Mouse (Mus musculus) lung, embryonic 16.5 days (tissue): ENCODE results near the gene Slc12a4. TPM values are rescaled to one million over a fixed set of nuclear protein-coding genes. Genes with fewer than 3 reads are reported as not detected.
"Not testable (repeated sequence)": the region's sequence is repeated elsewhere in the genome, so short reads cannot be mapped to it uniquely, and the experiment has no call there.

ENCODE experiments used
- ATAC-seq: fragments of 200-750 bp; cut with Nextera tagmentation; 2 replicates; pipeline ENCODE4 v1.8.0; 2017; ENCODE audit warnings: low read depth, mild to moderate bottlenecking, moderate library complexity
- H3K27ac ChIP-seq: fragments of 300-500 bp; sonication (generic); 2 replicates; pipeline ENCODE4 v1.5.1; 2014; ENCODE audit warnings: mild to moderate bottlenecking, control low read depth, low read length
- H3K27me3 ChIP-seq: fragments of 300-500 bp; sonication (generic); 2 replicates; pipeline ENCODE4 v1.6.1; 2014; ENCODE audit warnings: low read depth, low read length, mixed read lengths; ENCODE audit not compliant: control insufficient read depth, insufficient read depth
- H3K36me3 ChIP-seq: fragments of 300-500 bp; sonication (generic); 2 replicates; pipeline ENCODE4 v1.6.1; 2014; ENCODE audit warnings: low read length; ENCODE audit not compliant: control insufficient read depth, insufficient read depth
- H3K4me1 ChIP-seq: fragments of 300-500 bp; sonication (generic); replicated peaks from 2 replicates; pipeline ENCODE4 v1.6.1; 2014; ENCODE audit warnings: low read length, mixed read lengths; ENCODE audit not compliant: control insufficient read depth, insufficient read depth
- H3K4me2 ChIP-seq: fragments of 300-500 bp; sonication (generic); 2 replicates; pipeline ENCODE4 v1.6.1; 2014; ENCODE audit warnings: low read depth, low read length, control low read depth
- H3K4me3 ChIP-seq: fragments of 300-500 bp; sonication (generic); 2 replicates; pipeline ENCODE4 v1.5.1; 2014; ENCODE audit warnings: mild to moderate bottlenecking, low read length, control low read depth
- H3K9ac ChIP-seq: fragments of 300-500 bp; sonication (generic); 2 replicates; pipeline ENCODE4 v1.6.1; 2014; ENCODE audit warnings: low read length, control low read depth
- H3K9me3 ChIP-seq: fragments of 300-500 bp; sonication (generic); 2 replicates; pipeline ENCODE4 v1.6.1; 2016; ENCODE audit warnings: low read length; ENCODE audit not compliant: control insufficient read depth
- whole genome bisulfite sequencing: fragments of 180-500 bp; shearing (Covaris S2); extraction: QIAGEN DNeasy Blood & Tissue Kit; methylation state at CpG from one replicate; pipeline ENCODE4 v1.1.7; 2014; 5-methylcytosine and 5-hydroxymethylcytosine counted together
- polyA plus RNA-seq: library from polyadenylated mRNA; unstranded; fragments of >200 nt; fragmentation: Nextera tagmentation; extraction: Ambion mirVana; gene quantifications from 2 replicates; pipeline ENCODE4 v1.2.1, GENCODE M21; 2015

The Slc12a4 gene
- 35.1 and 38.3 TPM in 2 replicates for polyA plus RNA-seq

DNA sequence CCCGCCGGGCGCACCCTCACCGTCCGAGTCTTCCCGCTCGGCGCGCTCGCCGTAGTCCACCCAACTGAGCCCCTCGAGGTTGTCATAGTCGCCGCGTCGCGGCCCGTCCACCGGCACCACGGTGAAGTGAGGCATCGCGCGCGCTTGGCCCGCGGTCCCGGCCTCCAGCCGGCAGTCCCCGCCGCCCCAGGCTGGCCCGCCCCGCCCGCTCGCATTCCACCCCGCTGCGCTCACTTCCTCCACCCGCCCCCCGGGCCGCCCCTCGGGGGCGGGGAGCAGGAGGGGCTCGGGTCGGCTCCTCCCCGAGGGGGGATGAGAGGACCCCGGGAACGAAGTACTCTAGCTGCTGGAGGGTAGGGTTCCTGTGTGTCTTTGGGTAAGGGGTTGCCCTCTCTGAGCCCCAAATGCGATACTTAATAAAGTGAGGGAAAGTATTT lies at the start of gene Slc12a4:
Gene Slc12a4 (minus strand): TSS at position 193 of the 437 bp plus-strand sequence.
- Histone ChIP-seq H3K27ac (peak within 1 kb of the TSS; percentile 92), H3K36me3 (no peaks in the 10 kb centered on the region), H3K9ac (peak within 1 kb of the TSS; percentile 93), H3K4me3 (peak within 1 kb of the TSS; percentile 91), H3K9me3 (no peaks in the 10 kb centered on the region), H3K4me1 (peaks cover 28% of the 10 kb centered on the region), H3K27me3 (no peaks in the 10 kb centered on the region), H3K4me2 (peak within 1 kb of the TSS; percentile 60)
- peak; percentile 95 for ATAC-seq
- WGBS = under 1% methylated on average over 34 of the region's 47 CpGs

DNA sequence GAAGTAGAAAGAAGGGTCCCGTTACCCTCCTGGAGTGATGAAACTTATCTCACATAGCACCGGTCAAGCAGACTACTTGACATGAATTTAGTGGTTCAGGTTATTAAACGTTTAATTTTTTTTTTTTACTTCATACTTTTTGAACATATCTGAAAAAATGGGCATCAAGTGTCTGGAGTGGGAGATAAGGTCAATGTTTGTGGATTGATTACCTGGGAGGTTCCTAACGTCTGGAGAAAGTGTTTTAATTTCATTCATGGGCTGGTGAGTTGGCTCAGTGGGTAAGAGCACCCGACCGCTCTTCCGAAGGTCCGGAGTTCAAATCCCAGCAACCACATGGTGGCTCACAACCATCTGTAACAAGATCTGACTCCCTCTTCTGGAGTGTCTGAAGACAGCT lies 46.3 kb upstream of the Slc12a4 start:
- Histone ChIP-seq H3K4me1 (peaks cover 14% of the 10 kb centered on the region), H3K9ac (peak overlapping the region; percentile 90), H3K4me3 (peak overlapping the region; percentile 91), H3K4me2 (peak overlapping the region; percentile 97)
- not testable (repeated sequence) for H3K36me3 ChIP-seq, H3K27me3 ChIP-seq, H3K27ac ChIP-seq, H3K9me3 ChIP-seq, ATAC-seq
- WGBS = 71% methylated on average over 8 of the region's 8 CpGs

DNA sequence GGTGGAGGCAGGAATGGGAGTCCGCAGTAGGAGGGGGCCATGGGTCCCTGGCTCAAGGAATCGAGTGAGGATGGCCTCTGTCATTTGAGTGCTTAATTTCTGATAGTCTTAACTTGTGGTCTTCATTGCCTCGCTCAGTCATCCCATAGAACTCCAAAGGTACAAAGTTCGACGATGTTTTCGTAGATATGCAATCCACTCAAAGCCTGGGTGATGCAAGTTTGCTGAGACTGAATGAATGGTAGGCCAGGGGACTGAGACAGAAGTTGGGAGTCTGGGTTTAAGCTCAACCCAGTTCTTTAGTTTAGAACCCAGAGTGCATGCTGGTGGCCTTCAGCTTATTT lies 45.7 kb upstream of the Slc12a4 start, which contains the start of gene Ddx28:
Gene Ddx28 (minus strand): TSS at position 240 of the 344 bp plus-strand sequence.
- H3K27me3 ChIP-seq = no peaks in the 10 kb centered on the region
- no peaks in the 10 kb centered on the region for H3K36me3 ChIP-seq
- peak within 1 kb of the TSS; percentile 91 for H3K4me3 ChIP-seq
- no peak for ATAC-seq
- H3K9ac ChIP-seq = peak within 1 kb of the TSS; percentile 90
- no peaks in the 10 kb centered on the region for H3K9me3 ChIP-seq
- H3K4me2 ChIP-seq = peak within 1 kb of the TSS; percentile 97
- WGBS = 2% methylated on average over 6 of the region's 6 CpGs
- H3K4me1 ChIP-seq = peaks cover 14% of the 10 kb centered on the region
- H3K27ac ChIP-seq = peak within 1 kb of the TSS; percentile 43; the same call in 1 of the 2 replicates

DNA sequence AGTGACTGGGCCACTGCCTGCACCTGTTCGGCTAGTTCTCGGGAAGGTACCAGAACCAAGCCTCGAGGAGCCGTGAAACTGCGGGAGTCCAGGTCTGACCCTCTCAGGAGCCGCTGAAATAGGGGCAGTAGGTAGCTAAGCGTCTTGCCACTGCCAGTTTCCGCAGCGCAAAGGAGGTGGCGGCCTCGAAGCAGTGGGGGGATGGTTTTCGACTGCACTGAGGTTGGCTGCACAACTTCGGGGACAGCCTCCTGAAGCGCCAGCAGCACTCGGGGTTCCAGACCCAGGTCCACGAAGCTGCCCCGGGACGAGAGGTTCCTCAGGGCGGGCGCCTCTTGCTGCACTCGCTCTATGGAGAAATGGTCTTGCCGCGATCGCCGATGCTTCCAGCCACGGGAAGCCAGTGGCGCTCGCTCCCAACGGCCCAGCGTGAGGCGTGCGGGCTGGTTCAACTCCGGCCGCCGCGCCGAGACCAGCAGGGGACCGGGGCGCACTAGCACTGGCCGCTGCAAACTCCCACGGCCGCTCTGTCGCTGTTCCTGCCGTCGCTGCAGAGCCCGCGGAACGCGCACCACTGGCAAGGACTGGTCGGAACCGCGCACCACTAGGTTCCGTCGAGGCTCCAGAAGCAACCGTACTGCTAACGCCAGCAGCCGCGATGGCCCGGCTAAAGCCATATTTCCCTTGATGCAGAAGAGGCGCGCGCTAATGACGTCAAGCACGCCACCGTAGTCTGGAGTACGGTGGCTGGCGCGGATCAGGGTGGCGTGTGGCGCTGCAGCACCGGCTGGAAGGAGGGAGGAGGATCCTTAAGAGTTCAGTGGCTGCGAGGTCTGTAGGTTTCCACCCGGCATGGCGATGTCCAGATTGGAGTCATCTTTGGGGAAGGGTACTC lies 45.1 kb upstream of the Slc12a4 start:
- H3K27ac ChIP-seq = peak overlapping the region; percentile 43; the same call in 1 of the 2 replicates
- H3K9ac ChIP-seq = peak overlapping the region; percentile 90
- no peaks in the 10 kb centered on the region for H3K27me3 ChIP-seq
- under 1% methylated on average over 74 of the region's 74 CpGs for WGBS
- no peaks in the 10 kb centered on the region for H3K36me3 ChIP-seq
- H3K4me2 ChIP-seq = peak overlapping the region; percentile 97
- H3K4me1 ChIP-seq = peaks cover 14% of the 10 kb centered on the region
- H3K4me3 ChIP-seq = peak overlapping the region; percentile 91
- ATAC-seq = peak; percentile 96
- H3K9me3 ChIP-seq = no peaks in the 10 kb centered on the region

DNA sequence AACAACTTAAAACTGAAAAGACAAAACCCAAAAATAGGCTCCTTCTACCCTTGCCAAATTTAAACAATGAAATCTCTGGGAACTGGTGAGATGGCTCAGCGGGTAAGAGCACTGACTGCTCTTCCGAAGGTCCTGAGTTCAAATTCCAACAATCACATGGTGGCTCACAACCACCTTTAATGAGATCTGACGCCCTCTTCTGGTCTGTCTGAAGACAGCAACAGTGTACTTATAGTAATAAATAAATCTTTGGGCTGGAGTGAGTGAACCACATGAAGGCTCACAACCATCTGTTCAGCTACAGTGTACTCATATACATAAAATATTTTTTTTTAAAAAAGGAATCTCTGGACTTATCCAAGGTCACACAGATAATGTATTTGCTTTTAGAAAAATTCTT lies 42.0 kb upstream of the Slc12a4 start:
- H3K27ac ChIP-seq, H3K4me3 ChIP-seq, ATAC-seq: not testable (repeated sequence)

DNA sequence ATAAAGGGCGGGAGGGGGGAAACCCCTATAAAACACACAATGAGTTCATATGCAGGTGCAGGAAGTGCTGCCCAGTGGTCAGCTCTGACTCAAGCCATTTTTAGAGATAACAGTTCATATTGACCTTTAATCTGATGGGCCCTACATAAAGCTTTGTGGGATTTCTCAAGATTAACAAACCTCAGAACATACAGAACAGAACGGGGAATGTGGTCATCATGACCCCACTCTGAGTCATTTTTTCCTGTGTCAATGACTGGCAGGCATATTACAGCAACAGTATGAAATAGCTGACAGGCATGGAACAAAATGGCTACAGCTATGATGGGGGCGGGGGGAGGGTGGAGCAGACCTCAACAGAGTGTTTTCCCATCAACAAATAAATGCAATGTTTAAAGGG lies 41.2 kb upstream of the Slc12a4 start:
- no peaks in the 10 kb centered on the region for H3K27me3 ChIP-seq
- WGBS = 75% methylated on average over 3 of the region's 3 CpGs
- no peak overlapping the region for H3K27ac ChIP-seq

More for the DNA sequence above, 42.0 kb upstream of the Slc12a4 start:
- not testable (repeated sequence) for H3K9ac ChIP-seq, H3K4me2 ChIP-seq, H3K27me3 ChIP-seq, H3K9me3 ChIP-seq, H3K36me3 ChIP-seq
- 66% methylated on average over 3 of the region's 3 CpGs for WGBS
- peaks cover 14% of the 10 kb centered on the region for H3K4me1 ChIP-seq

DNA sequence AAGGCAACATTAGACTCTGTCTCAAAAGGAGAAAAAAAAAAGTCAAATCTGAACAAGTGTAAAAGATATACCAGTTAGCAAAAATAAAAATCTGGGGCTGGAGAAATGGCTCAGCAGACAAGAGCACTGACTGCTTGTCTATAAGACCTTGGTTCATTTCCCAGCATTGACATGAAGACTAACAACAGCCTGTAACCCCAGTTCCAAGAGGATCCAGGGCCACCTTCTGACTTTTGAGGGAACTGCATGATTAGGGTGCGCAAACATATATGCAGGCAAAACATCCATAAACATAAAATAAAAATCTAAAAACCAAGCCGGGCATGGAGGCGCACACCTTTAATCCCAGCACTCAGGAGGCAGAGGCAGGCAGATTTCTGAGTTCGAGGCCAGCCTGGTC lies 40.5 kb upstream of the Slc12a4 start:
- WGBS = 80% methylated on average over 4 of the region's 4 CpGs
- no peaks in the 10 kb centered on the region for H3K9me3 ChIP-seq
- no peaks in the 10 kb centered on the region for H3K27me3 ChIP-seq
- H3K4me2 ChIP-seq = no peak overlapping the region
- H3K9ac ChIP-seq = no peak overlapping the region
- H3K4me1 ChIP-seq = peaks cover 10% of the 10 kb centered on the region
- no peak overlapping the region for H3K27ac ChIP-seq
- no peak for ATAC-seq
- no peaks in the 10 kb centered on the region for H3K36me3 ChIP-seq
- no peak overlapping the region for H3K4me3 ChIP-seq

More for the DNA sequence above, 41.2 kb upstream of the Slc12a4 start:
- H3K9me3 ChIP-seq = no peaks in the 10 kb centered on the region
- no peak overlapping the region for H3K4me2 ChIP-seq
- H3K36me3 ChIP-seq = no peaks in the 10 kb centered on the region
- peaks cover 14% of the 10 kb centered on the region for H3K4me1 ChIP-seq
- no peak overlapping the region for H3K4me3 ChIP-seq
- H3K9ac ChIP-seq = no peak overlapping the region
- ATAC-seq = no peak

DNA sequence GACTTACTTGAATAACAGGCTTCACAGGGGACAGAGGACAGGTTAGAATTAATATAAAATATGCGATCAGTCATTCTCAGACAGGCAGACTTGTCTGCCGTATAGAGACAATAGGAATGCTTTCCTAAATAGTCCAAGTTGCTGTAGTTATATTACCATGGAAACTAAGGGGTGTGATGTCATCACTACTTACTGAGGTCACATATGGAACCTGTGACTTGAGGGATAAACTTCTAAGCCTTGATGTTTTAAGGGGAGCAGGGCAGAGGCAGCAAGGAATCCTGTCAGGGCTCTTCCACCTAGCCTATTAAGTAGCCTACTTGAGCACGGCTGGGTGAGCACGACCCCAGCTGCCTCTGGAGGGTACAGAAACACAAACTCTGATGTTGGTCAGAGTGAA lies 40.0 kb upstream of the Slc12a4 start, which contains the start of gene Dpep2nb:
Gene Dpep2nb (minus strand): TSS at position 101 of the 400 bp plus-strand sequence.
- no peaks in the 10 kb centered on the region for H3K9me3 ChIP-seq
- H3K27me3 ChIP-seq = no peaks in the 10 kb centered on the region
- H3K36me3 ChIP-seq = no peaks in the 10 kb centered on the region
- no peak for ATAC-seq
- H3K4me1 ChIP-seq = peaks cover 10% of the 10 kb centered on the region
- no peak within 1 kb of the TSS for H3K4me2 ChIP-seq
- no peak within 1 kb of the TSS for H3K9ac ChIP-seq
- H3K27ac ChIP-seq = no peak within 1 kb of the TSS
- 74% methylated on average over 4 of the region's 4 CpGs for WGBS
- no peak within 1 kb of the TSS for H3K4me3 ChIP-seq

DNA sequence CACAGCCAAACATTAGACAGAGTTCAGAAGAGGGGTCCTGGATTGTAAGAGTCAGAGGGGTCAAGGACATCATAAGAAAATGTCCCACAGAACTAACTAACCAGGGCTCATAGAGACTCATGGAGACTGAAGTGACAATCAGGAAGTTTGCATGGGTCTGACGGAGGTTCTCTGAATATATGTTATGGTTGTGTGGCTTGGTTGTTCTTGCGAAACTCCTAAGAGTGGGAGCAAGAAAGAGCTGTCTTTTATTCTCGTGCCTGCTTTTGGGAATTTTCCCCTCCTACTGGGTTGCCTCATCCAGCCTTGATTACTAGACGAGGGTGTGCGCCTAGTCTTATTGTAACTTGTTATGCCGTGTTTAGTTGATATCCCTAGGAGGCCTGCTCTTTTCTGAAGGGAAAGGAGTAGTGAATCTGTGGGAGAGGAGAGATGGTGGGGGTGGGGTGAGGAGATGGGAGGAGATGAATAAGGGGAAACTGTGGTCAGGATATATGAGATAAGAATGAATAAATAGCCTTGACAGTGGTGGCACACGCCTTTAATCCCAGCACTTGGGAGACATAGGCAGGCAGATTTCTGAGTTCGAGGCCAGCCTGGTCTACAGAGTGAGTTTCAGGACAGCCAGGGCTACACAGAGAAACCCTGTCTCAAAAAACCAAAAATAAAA lies 38.8 kb upstream of the Slc12a4 start:
- Histone ChIP-seq H3K27me3 (no peaks in the 10 kb centered on the region), H3K4me2 (no peak overlapping the region), H3K27ac (no peak overlapping the region), H3K9me3 (no peaks in the 10 kb centered on the region), H3K9ac (no peak overlapping the region), H3K36me3 (no peaks in the 10 kb centered on the region), H3K4me1 (peaks cover 2% of the 10 kb centered on the region; the same call in 1 of the 2 replicates), H3K4me3 (no peak overlapping the region)
- ATAC-seq = no peak
- 76% methylated on average over 8 of the region's 8 CpGs for WGBS
